Mouse (Mus musculus): ENCODE data around the gene Dgcr2. TPM values are rescaled to one million over a fixed set of nuclear protein-coding genes. Genes with fewer than 3 reads are reported as not detected.

Gene Dgcr2
- total RNA-seq, 1 experiment from 2014 or later: 62.7 TPM

DNA sequence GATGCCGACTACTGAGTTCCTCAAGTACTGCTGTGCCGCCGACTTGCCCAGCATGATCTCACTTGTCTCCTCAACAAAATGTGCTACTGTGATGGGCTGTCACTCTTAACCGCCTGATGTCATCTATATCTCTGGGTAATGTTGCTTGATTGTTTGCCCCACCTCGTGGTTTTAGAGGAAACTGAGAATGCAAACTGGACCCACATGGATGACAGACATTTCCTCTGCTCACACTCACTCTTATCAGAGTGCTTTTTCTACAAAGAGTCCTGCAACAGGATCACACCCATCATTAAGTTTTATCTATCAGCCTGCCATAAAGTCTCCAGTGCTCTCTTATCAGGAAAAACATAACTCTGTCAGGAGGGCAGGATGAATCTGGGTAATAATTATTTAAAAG, 27.1 kb downstream of the Dgcr2 start:
- ATAC-seq (replicated peaks in 1 of 2; ENCODE audit: insufficient read depth in 1 of 2, low FRiP score in 2 of 2, low TSS enrichment in 1 of 2, low read depth in 1 of 2, poor library complexity in 2 of 2, severe bottlenecking in 2 of 2): no peak

DNA sequence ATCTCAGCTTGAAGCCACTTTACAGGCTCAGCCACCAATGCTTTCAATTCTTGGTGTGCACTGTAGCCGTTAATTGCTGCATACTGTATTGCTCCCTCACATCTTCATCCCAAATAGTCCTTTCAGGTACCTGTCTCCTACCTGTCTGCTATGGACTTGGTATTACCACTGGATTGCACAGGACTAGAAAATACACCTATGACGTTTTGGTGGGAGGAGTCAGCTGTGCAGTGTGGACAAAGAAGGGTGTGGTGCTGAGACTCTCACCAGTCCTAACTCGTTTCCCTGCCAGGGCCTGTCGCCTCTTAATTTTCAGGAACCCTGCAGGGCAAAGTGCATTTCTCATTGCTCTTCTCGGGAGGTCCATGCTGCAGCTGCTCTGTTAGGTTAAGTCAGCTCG, 32.6 kb downstream of the Dgcr2 start:
- ATAC-seq (replicated peaks in 1 of 2; ENCODE audit: insufficient read depth in 1 of 2, low FRiP score in 2 of 2, low TSS enrichment in 1 of 2, low read depth in 1 of 2, poor library complexity in 2 of 2, severe bottlenecking in 2 of 2): no peak

DNA sequence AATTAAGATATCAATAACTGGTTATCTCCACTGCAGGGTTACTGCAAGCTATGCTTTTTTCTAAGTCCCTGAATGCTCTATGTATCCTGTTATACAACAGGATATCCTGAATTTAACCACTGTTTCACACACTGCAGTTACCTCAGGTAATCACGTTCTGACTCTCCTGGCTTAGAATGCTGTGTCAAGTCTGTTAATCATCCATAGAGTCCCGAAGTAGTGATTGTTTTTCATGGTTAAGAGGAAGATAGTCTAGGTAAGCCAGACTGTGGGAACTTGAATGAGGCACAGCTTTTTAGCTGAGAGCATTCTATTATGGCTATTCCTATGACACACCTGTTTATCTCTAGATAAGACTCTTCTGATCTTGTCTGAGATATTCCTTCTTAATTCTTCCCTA, 33.1 kb downstream of the Dgcr2 start:
- ATAC-seq (replicated peaks in 1 of 2; ENCODE audit: insufficient read depth in 1 of 2, low FRiP score in 2 of 2, low TSS enrichment in 1 of 2, low read depth in 1 of 2, poor library complexity in 2 of 2, severe bottlenecking in 2 of 2): no peak

DNA sequence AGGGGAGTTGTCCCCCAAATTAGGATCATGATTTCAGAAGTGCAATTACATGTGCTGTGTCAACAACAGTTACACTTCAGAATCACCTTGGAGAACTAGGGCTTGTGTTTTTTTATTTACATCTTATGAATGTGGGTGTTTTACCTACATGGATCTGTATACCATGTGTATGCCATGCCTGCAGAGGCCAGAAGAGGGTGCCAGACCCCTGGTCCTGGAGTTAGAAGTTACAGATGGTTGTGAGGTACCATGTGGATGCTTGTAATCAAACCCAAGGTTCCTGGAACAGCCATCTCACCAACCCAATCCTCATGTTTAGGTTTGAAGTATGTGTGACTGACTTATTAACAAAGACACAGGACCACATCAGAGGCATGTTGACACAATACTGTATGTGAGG, 39.8 kb downstream of the Dgcr2 start:
- ATAC-seq (replicated peaks in 1 of 2; ENCODE audit: insufficient read depth in 1 of 2, low FRiP score in 2 of 2, low TSS enrichment in 1 of 2, low read depth in 1 of 2, poor library complexity in 2 of 2, severe bottlenecking in 2 of 2): no peak; a peak in 1 of 4 replicates

DNA sequence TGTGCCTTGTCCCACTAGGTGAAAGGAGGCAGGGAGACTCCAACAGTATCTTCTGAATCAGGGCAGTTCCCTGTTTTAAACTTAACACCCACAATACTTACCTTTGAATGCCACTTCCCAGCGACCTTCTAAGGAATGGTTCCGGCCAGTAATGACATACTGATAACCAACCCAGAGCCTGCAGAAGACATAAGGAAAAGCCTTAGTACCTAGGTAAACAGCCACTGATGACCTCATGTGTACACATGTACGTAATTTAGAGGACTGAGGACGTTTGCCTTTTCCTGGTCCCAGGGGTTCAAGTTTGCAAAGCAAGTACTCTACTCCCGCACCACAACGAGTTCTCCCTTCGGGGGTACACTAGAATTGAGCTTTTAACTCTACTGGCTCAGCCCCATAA, 41.2 kb downstream of the Dgcr2 start:
- no peak for ATAC-seq (replicated peaks in 1 of 2; ENCODE audit: insufficient read depth in 1 of 2, low FRiP score in 2 of 2, low TSS enrichment in 1 of 2, low read depth in 1 of 2, poor library complexity in 2 of 2, severe bottlenecking in 2 of 2)

DNA sequence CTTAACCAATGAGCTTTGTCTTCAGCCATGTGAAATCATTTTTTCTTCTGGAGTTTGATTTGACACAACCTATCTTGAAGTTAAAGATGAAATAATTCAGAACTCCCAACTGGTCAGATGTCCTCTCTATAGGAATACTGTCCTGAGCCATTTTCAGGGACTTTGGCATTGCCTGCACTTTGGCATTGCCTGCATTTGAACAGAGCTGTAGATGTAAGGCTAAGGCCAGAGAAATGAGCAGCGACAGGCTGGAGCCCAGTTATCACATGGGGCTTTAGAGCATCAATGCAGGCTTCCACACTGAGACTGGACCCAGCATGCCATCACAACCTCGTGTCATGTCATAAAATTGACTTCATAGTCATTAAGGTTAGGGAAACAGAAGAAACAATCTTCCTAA, 45.1 kb downstream of the Dgcr2 start:
- no peak for ATAC-seq (replicated peaks in 1 of 2; ENCODE audit: insufficient read depth in 1 of 2, low FRiP score in 2 of 2, low TSS enrichment in 1 of 2, low read depth in 1 of 2, poor library complexity in 2 of 2, severe bottlenecking in 2 of 2)

DNA sequence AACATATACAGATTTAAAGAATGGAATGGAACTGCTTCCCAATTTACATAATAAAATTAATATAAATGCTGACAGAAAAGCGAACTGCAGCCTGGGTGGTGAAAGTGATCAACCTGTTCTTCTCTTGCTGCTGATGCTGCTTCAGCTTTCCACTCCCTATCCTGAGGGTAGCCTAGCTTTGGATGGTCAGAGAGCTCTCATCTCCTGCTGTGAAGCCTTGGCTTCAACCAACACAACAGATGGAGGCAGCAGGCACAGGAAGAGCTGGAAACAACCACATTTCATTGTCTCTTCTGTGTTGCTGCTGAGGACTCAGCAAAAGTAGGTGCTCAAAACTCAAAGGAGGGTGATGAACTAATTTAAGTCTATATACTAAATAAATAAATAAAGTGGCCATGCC, 46.5 kb downstream of the Dgcr2 start:
- no peak for ATAC-seq (replicated peaks in 1 of 2; ENCODE audit: insufficient read depth in 1 of 2, low FRiP score in 2 of 2, low TSS enrichment in 1 of 2, low read depth in 1 of 2, poor library complexity in 2 of 2, severe bottlenecking in 2 of 2)

DNA sequence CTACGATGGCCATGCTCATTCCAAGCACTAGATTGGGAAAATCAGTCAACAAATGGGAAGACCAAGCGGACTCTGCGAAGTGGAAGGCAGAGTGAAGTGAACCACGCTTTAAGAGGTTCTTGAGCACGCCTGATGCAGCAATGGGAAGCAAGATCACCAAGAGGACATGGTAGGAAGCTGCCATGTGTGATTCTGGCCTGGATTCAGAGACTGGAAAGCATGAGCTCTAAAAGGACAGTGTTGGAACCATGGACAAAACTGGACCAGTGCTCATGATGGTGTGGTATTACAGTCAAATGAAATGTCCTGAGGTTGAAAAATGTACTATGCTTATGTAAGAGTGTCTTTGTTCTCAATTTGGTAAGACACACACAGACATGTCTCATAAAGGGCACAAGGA, 47.0 kb downstream of the Dgcr2 start:
- no peak for ATAC-seq (replicated peaks in 1 of 2; ENCODE audit: insufficient read depth in 1 of 2, low FRiP score in 2 of 2, low TSS enrichment in 1 of 2, low read depth in 1 of 2, poor library complexity in 2 of 2, severe bottlenecking in 2 of 2)

DNA sequence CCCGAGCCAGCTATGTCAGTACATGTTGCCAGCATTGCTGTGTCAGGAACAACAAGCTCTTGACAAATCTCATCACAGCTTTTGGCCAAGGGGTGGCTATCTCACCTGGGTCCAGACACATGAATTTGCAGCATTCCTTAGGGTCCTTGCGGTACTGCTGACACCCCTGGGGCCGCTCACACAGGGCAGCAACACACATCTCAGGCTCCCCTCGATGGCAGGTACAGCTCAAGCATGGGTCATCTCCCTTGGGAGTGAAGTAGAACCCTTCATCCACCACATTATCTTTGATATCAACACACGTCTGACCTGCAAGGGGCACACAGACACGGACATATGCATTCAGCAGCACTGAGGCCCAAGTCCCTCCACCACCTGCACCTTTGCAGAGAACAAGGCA, 48.9 kb downstream of the Dgcr2 start:
- ATAC-seq (replicated peaks in 1 of 2; ENCODE audit: insufficient read depth in 1 of 2, low FRiP score in 2 of 2, low TSS enrichment in 1 of 2, low read depth in 1 of 2, poor library complexity in 2 of 2, severe bottlenecking in 2 of 2): no peak

DNA sequence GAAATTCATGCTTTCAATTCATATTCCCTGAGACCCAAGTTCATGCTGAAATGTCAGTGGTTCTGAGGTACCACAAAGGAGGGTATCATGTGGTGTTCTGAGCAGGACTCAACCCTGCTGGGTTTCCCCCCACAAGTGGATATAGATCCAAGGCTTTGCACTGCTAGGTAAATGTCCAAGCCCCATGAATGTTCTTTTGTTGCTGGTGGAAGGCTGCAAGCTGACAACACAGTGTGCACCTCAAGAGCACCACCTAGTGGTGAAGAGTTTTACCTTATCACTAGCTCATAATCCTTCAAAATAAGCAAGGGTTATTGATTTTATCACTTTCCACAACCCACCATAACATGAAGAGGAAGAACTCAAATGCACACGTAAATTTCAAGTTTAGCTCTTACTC, 49.4 kb downstream of the Dgcr2 start:
- peak in 1 of 2 experiments; percentile 68; a peak in 3 of 4 replicates for ATAC-seq (replicated peaks in 1 of 2; ENCODE audit: insufficient read depth in 1 of 2, low FRiP score in 2 of 2, low TSS enrichment in 1 of 2, low read depth in 1 of 2, poor library complexity in 2 of 2, severe bottlenecking in 2 of 2)

DNA sequence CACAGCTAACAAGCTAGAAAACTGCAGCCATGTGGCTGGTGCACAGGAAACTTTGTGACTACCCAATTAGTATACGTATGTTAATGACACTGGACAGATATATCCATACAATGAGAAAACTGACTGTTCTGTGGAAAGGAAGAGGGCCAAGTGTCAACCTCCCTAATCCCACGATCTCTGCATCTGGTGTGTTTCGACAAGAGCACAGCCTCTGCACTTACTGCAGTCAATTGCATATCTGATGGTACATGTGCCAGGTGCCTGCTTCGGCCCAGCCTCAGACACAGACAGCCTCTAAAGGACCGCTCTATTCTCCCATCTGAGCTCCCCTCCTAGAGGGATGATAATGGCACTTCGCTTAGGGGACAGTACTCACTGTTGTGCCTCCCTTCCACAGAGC, 49.9 kb downstream of the Dgcr2 start:
- ATAC-seq (replicated peaks in 1 of 2; ENCODE audit: insufficient read depth in 1 of 2, low FRiP score in 2 of 2, low TSS enrichment in 1 of 2, low read depth in 1 of 2, poor library complexity in 2 of 2, severe bottlenecking in 2 of 2): no peak

DNA sequence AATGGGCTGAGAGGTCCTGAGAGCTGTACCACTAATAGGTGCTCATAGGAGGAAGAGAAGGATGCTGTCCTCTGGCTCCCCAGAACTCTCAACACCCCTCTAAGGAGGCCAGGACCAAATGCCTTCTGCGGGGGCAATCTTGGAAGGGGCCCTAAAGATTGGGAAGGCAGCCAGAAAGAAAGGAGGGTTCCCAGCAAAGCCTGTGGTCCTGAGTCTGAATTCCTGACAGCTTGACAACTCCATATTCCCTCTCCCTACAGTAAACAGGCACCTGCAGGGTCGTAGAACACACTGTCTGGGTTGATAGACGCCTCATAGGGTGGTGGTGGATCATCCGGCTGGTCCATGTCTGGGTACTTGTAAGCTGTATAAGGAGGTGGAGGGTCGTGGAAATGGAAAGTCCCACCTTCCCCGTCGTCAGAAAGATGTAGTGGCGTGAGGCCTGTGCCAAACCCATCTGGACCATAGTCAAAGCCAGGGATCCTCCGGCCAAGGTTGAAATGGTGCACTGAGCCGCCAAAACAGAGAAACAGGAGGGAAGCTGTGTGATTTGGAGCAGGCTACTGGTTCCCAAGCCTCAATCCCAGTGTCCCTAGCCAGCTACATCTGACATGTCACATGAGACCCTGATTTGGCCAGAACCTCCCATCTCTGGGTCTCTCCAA, 54.5 kb downstream of the Dgcr2 start:
- no peak for ATAC-seq (replicated peaks in 1 of 2; ENCODE audit: insufficient read depth in 1 of 2, low FRiP score in 2 of 2, low TSS enrichment in 1 of 2, low read depth in 1 of 2, poor library complexity in 2 of 2, severe bottlenecking in 2 of 2)

DNA sequence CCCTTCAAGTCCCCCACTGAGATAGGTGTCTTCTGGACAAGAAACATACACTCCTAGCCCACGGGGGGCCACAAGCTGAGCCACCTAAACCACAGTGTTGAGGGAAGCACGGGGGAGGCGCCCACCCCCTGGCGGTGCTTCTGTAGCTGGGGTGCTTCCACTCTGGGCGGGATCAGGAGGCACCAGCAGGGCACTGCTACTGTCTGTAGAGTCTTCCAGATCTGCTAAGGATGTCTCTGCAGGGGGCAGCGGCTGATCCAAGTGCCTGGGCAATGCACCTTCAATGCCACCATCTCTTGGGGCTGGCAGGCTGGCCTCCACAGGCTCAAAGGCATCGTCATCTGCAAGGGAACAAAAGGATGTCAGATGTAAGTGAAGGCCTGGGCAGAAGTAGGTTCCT, 55.9 kb downstream of the Dgcr2 start:
- no peak for ATAC-seq (replicated peaks in 1 of 2; ENCODE audit: insufficient read depth in 1 of 2, low FRiP score in 2 of 2, low TSS enrichment in 1 of 2, low read depth in 1 of 2, poor library complexity in 2 of 2, severe bottlenecking in 2 of 2)

DNA sequence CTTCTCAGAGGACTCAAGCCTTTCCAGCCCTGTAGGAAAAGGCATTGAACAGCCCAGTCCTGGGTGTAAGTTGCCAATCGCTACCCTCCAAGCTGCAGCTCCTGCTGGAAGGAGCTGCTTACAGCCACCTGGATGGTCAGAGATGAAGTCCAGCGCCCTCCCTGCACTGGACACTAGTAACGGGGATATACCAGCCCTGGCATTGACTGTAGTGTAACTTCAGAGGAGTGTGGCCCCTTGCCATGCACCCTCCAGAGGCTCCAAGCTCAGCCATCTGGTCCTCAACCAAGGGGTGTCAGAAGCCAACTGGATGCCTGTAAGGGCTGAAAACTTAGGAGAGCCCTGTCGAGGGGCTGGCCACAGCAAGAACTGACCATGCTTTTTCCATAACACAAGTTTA, 58.4 kb downstream of the Dgcr2 start:
- no peak for ATAC-seq (replicated peaks in 1 of 2; ENCODE audit: insufficient read depth in 1 of 2, low FRiP score in 2 of 2, low TSS enrichment in 1 of 2, low read depth in 1 of 2, poor library complexity in 2 of 2, severe bottlenecking in 2 of 2)

DNA sequence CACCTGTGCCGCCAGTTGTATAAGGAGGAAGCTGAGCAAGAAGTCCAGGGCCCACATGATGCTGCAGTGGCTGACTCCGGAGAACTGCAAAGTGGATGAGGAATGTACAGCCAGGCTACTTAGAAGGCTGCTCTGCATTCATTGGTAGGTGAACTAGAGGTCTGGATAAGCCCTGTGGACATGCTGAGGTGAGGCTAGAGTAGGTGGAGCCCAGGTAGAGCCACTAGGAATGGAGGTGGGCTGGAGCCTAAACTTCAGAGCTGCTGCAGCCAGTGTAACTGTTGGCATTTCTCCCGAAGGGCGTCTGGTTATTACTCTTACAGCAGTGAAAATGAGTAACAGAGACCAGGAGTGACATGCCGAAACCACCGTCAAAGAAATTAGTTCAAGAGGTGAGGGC, 60.3 kb downstream of the Dgcr2 start, which contains the start of gene Car15:
TSS of gene Car15 (minus strand) at position 314 of the 400 bp plus-strand sequence.
- ATAC-seq (replicated peaks in 1 of 2; ENCODE audit: insufficient read depth in 1 of 2, low FRiP score in 2 of 2, low TSS enrichment in 1 of 2, low read depth in 1 of 2, poor library complexity in 2 of 2, severe bottlenecking in 2 of 2): no peak

DNA sequence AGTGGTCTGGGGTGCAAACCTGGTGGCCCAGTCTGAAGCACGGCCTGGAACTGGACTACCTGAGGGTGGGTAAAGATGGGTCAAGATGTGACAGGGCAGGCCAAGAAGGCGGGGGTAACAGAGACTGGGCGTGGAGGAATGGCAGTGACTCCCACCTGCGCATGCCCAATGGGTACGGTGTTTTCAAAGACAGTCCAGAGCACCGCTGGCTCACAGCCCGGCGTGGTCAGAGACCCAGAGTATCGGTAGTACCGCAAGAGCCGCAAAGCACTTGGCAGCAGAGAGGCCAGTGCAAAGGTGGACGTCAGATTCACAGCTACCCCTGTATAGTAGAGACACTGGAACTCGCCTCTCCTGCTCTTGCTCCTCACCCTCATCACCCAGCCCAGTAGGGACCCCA, 62.9 kb downstream of the Dgcr2 start:
- ATAC-seq (replicated peaks in 1 of 2; ENCODE audit: insufficient read depth in 1 of 2, low FRiP score in 2 of 2, low TSS enrichment in 1 of 2, low read depth in 1 of 2, poor library complexity in 2 of 2, severe bottlenecking in 2 of 2): no peak

DNA sequence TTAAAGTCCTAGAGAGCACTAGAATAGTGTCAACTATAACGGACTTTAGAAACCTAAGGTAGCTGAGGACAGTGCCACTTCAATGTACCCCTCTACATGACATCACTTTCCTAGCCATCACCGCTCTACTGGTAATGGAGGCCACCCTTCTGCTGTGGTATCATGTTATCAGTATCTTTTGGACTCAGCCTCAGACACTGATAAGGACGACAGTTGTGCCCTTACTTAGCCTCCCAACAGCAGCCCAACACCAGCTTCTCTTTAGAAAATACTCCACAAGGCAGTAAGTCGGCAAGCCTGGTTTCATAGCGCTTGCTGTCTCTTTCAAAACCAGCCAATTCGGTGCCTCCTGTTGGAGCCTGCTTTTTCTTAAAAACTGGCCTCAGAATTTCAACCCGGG, 63.8 kb downstream of the Dgcr2 start:
- no peak for ATAC-seq (replicated peaks in 1 of 2; ENCODE audit: insufficient read depth in 1 of 2, low FRiP score in 2 of 2, low TSS enrichment in 1 of 2, low read depth in 1 of 2, poor library complexity in 2 of 2, severe bottlenecking in 2 of 2)

DNA sequence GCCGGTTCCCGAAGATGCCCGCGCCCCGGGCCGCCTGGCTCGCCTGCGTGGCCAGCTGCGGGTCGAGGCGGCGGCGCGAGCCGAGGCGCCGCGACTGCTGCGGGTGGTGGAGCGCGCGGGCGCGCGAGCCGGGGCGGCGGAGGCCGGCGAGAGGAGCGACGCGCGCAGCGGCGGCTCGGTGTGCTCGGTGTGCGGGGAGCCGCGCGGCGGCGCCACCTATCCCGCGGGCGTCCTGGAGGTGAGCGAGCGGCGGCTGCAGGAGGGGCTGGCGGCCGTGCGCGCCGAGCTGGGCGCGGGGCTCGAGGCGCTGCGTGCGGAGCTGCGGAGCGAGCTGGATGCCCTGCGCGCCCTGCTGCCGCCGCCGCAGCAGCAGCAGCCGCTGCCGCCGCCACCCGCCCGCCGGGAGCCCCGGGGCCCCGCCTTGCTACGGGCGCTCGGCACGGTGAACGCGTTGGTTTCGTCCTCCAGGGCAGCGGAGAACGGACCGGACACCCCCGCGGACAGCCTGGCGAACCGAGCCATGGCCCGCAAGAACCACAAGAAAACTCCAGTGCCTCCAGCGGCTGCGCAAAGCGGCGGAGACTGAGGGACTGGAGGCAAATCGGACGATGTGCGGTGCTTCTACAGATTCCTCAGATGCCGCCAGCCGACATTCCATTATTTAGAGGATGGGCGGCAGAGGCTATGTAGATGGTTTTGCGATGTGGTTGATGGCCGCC, 64.5 kb downstream of the Dgcr2 start:
- ATAC-seq (replicated peaks in 1 of 2; ENCODE audit: insufficient read depth in 1 of 2, low FRiP score in 2 of 2, low TSS enrichment in 1 of 2, low read depth in 1 of 2, poor library complexity in 2 of 2, severe bottlenecking in 2 of 2): no peak

DNA sequence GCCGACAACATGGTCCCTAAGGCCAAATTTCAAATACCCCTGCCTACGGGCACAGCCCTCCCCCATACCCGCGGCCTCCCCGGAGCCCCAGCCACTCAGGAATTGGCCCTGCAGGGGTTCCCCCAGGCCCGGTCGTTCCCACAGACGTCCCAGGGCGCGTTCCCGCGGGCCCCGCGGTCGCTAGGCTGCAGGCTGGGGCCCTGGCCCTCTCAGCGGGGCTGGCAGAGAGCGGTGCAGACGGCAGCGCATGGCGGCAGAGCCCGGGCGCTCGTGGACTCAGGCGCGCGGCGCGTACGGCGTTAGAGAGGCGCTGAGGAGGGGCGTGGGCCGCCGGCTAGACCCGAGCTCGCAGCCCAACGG, 65.1 kb downstream of the Dgcr2 start:
- no peak for ATAC-seq (replicated peaks in 1 of 2; ENCODE audit: insufficient read depth in 1 of 2, low FRiP score in 2 of 2, low TSS enrichment in 1 of 2, low read depth in 1 of 2, poor library complexity in 2 of 2, severe bottlenecking in 2 of 2)

Measured in hematopoietic stem cell, adult 5-6 weeks (primary cell).